Mouse (Mus musculus): ENCODE results near the gene Rpf2. TPM values are rescaled to one million over a fixed set of nuclear protein-coding genes. Genes with fewer than 3 reads are reported as not detected.

Gene Rpf2
- 69.5 and 71.3 TPM in 2 replicates for polyA plus RNA-seq (2016; fragmentation: Nextera tagmentation; extraction: Ambion mirVana)

GRCm38 (mm10) chr10:40246374-40247165 lies at the start of gene Rpf2:
Gene Rpf2 (minus strand): TSS chr10:40247036.
- WGBS: under 1% methylated on average over 54 of the region's 54 CpGs
- H3K4me3 ChIP-seq: peak within 1 kb of the TSS; percentile 76

GRCm38 (mm10) chr10:40292640-40293039 lies 45.8 kb upstream of the Rpf2 start:
- Histone ChIP-seq H3K36me3 (peaks cover 31% of the 10 kb centered on the region), H3K4me2 (replicated peaks) (no peak overlapping the region), H3K27ac (replicated peaks) (no peak overlapping the region), H3K4me1 (peaks cover 2% of the 10 kb centered on the region; the same call in 1 of the 2 replicates), H3K4me3 (no peak overlapping the region), H3K9ac (replicated peaks) (no peak overlapping the region), H3K27me3 (no peaks in the 10 kb centered on the region), H3K9me3 (no peaks in the 10 kb centered on the region)
- ATAC-seq (ENCODE audit: low FRiP score, low read depth): no peak
- 94% methylated on average over 6 of the region's 6 CpGs for WGBS

More at GRCm38 (mm10) chr10:40246374-40247165, at the start of gene Rpf2:
- ATAC-seq (ENCODE audit: low FRiP score, low read depth): peak; percentile 95
- Histone ChIP-seq H3K9ac (replicated peaks) (peak within 1 kb of the TSS; percentile 58), H3K36me3 (peaks cover 67% of the 10 kb centered on the region), H3K9me3 (no peaks in the 10 kb centered on the region), H3K4me1 (0 out of 2 replicates have a peak, but pooled peaks cover 8% of the 10 kb centered on the region), H3K4me2 (replicated peaks) (peak within 1 kb of the TSS; percentile 70), H3K27ac (replicated peaks) (peak within 1 kb of the TSS; percentile 60), H3K27me3 (no peaks in the 10 kb centered on the region)

GRCm38 (mm10) chr10:40286767-40287166 lies 39.9 kb upstream of the Rpf2 start:
- Histone ChIP-seq H3K4me3 (no peak overlapping the region), H3K4me2 (replicated peaks) (no peak overlapping the region), H3K27ac (replicated peaks) (no peak overlapping the region), H3K9ac (replicated peaks) (no peak overlapping the region), H3K4me1 (no peaks in the 10 kb centered on the region), H3K9me3 (no peaks in the 10 kb centered on the region), H3K27me3 (no peaks in the 10 kb centered on the region), H3K36me3 (peaks cover 45% of the 10 kb centered on the region)
- ATAC-seq (ENCODE audit: low FRiP score, low read depth): no peak
- 95% methylated on average over 1 of the region's 1 CpGs for WGBS

- ATAC-seq (ENCODE audit: low FRiP score, low read depth): no peak
- no peak overlapping the region for H3K9ac ChIP-seq (replicated peaks)
- no peaks in the 10 kb centered on the region for H3K9me3 ChIP-seq
- H3K4me2 ChIP-seq (replicated peaks): no peak overlapping the region
- no peak overlapping the region for H3K4me3 ChIP-seq
- 72% methylated on average over 1 of the region's 1 CpGs for WGBS
- H3K4me1 ChIP-seq: no peaks in the 10 kb centered on the region
- no peaks in the 10 kb centered on the region for H3K27me3 ChIP-seq
- H3K36me3 ChIP-seq: peaks cover 34% of the 10 kb centered on the region
- H3K27ac ChIP-seq (replicated peaks): no peak overlapping the region
These were observed 38.7 kb upstream of the Rpf2 start for GRCm38 (mm10) chr10:40285571-40285970.

GRCm38 (mm10) chr10:40284997-40285396 lies 38.2 kb upstream of the Rpf2 start:
- Histone ChIP-seq H3K4me2 (replicated peaks) (no peak overlapping the region), H3K36me3 (peaks cover 32% of the 10 kb centered on the region), H3K4me3 (no peak overlapping the region), H3K9ac (replicated peaks) (no peak overlapping the region), H3K9me3 (no peaks in the 10 kb centered on the region), H3K27me3 (no peaks in the 10 kb centered on the region), H3K27ac (replicated peaks) (no peak overlapping the region), H3K4me1 (no peaks in the 10 kb centered on the region)
- no peak for ATAC-seq (ENCODE audit: low FRiP score, low read depth)
- 84% methylated on average over 3 of the region's 3 CpGs for WGBS

- no peaks in the 10 kb centered on the region for H3K9me3 ChIP-seq
- ATAC-seq (ENCODE audit: low FRiP score, low read depth): no peak
- no peak overlapping the region for H3K9ac ChIP-seq (replicated peaks)
- peaks cover 27% of the 10 kb centered on the region for H3K36me3 ChIP-seq
- WGBS: 81% methylated on average over 10 of the region's 10 CpGs
- no peak overlapping the region for H3K4me3 ChIP-seq
- H3K4me2 ChIP-seq (replicated peaks): no peak overlapping the region
- H3K4me1 ChIP-seq: no peaks in the 10 kb centered on the region
- H3K27me3 ChIP-seq: no peaks in the 10 kb centered on the region
- no peak overlapping the region for H3K27ac ChIP-seq (replicated peaks)
These were observed 37.5 kb upstream of the Rpf2 start for GRCm38 (mm10) chr10:40284179-40284831.

GRCm38 (mm10) chr10:40283636-40284035 lies 36.8 kb upstream of the Rpf2 start:
- Histone ChIP-seq H3K4me2 (replicated peaks) (no peak overlapping the region), H3K27ac (replicated peaks) (no peak overlapping the region), H3K9me3 (no peaks in the 10 kb centered on the region), H3K9ac (replicated peaks) (no peak overlapping the region), H3K27me3 (no peaks in the 10 kb centered on the region), H3K36me3 (peaks cover 26% of the 10 kb centered on the region), H3K4me3 (no peak overlapping the region), H3K4me1 (no peaks in the 10 kb centered on the region)
- ATAC-seq (ENCODE audit: low FRiP score, low read depth): no peak
- 95% methylated on average over 9 of the region's 9 CpGs for WGBS

GRCm38 (mm10) chr10:40281565-40281964 lies 34.7 kb upstream of the Rpf2 start:
- Histone ChIP-seq H3K4me3 (no peak overlapping the region), H3K27ac (replicated peaks) (no peak overlapping the region), H3K4me2 (replicated peaks) (no peak overlapping the region), H3K27me3 (no peaks in the 10 kb centered on the region), H3K9ac (replicated peaks) (no peak overlapping the region), H3K4me1 (no peaks in the 10 kb centered on the region), H3K36me3 (peaks cover 20% of the 10 kb centered on the region), H3K9me3 (no peaks in the 10 kb centered on the region)
- WGBS: 98% methylated on average over 2 of the region's 2 CpGs
- ATAC-seq (ENCODE audit: low FRiP score, low read depth): no peak

- WGBS: 76% methylated on average over 5 of the region's 5 CpGs
- H3K9ac ChIP-seq (replicated peaks): no peak overlapping the region
- no peaks in the 10 kb centered on the region for H3K4me1 ChIP-seq
- no peak overlapping the region for H3K27ac ChIP-seq (replicated peaks)
- no peaks in the 10 kb centered on the region for H3K9me3 ChIP-seq
- 0 out of 2 replicates have a peak, but pooled peaks cover 3% of the 10 kb centered on the region for H3K36me3 ChIP-seq
- no peak for ATAC-seq (ENCODE audit: low FRiP score, low read depth)
- H3K4me3 ChIP-seq: no peak overlapping the region
- no peaks in the 10 kb centered on the region for H3K27me3 ChIP-seq
- H3K4me2 ChIP-seq (replicated peaks): no peak overlapping the region
These were observed 31.5 kb upstream of the Rpf2 start for GRCm38 (mm10) chr10:40278317-40278716.

- ATAC-seq (ENCODE audit: low FRiP score, low read depth): no peak
- Histone ChIP-seq H3K9ac (replicated peaks) (no peak overlapping the region), H3K4me1 (no peaks in the 10 kb centered on the region), H3K4me3 (no peak overlapping the region), H3K27ac (replicated peaks) (no peak overlapping the region), H3K27me3 (no peaks in the 10 kb centered on the region), H3K4me2 (replicated peaks) (no peak overlapping the region), H3K36me3 (no peaks in the 10 kb centered on the region), H3K9me3 (no peaks in the 10 kb centered on the region)
- 86% methylated on average over 7 of the region's 7 CpGs for WGBS
These were observed 29.2 kb upstream of the Rpf2 start for GRCm38 (mm10) chr10:40275991-40276390.

- Histone ChIP-seq H3K9ac (replicated peaks) (no peak overlapping the region), H3K4me3 (no peak overlapping the region), H3K4me1 (no peaks in the 10 kb centered on the region), H3K4me2 (replicated peaks) (no peak overlapping the region), H3K36me3 (no peaks in the 10 kb centered on the region), H3K9me3 (no peaks in the 10 kb centered on the region), H3K27me3 (no peaks in the 10 kb centered on the region), H3K27ac (replicated peaks) (no peak overlapping the region)
- 88% methylated on average over 5 of the region's 5 CpGs for WGBS
- ATAC-seq (ENCODE audit: low FRiP score, low read depth): no peak
These were observed 27.1 kb upstream of the Rpf2 start for GRCm38 (mm10) chr10:40273938-40274337.

- no peaks in the 10 kb centered on the region for H3K9me3 ChIP-seq
- no peak overlapping the region for H3K27ac ChIP-seq (replicated peaks)
- no peak overlapping the region for H3K9ac ChIP-seq (replicated peaks)
- ATAC-seq (ENCODE audit: low FRiP score, low read depth): no peak
- H3K4me1 ChIP-seq: no peaks in the 10 kb centered on the region
- no peak overlapping the region for H3K4me2 ChIP-seq (replicated peaks)
- no peaks in the 10 kb centered on the region for H3K36me3 ChIP-seq
- no peak overlapping the region for H3K4me3 ChIP-seq
- H3K27me3 ChIP-seq: no peaks in the 10 kb centered on the region
- WGBS: 83% methylated on average over 3 of the region's 3 CpGs
These were observed 24.4 kb upstream of the Rpf2 start for GRCm38 (mm10) chr10:40271216-40271615.

Data from midbrain, embryonic 12.5 days (tissue).